Mouse (Mus musculus) left cerebral cortex, postnatal 4 days (tissue): ENCODE data around the gene Myo5c. TPM values are rescaled to one million over a fixed set of nuclear protein-coding genes. Genes with fewer than 3 reads are reported as not detected.

Experiments used
- DNase-seq: peaks from one replicate; pipeline ENCODE4 v3.0.0-alpha.2; 2022
- intact Hi-C: fragments of 180-260 bp; cut with DNase I; formaldehyde crosslinking; loops from one replicate; pipeline ENCODE4 v1.15.1; 2025
- total RNA-seq, 2 experiments: library from RNA; stranded (reverse); gene quantifications; 2 replicates each; pipeline ENCODE4 v1.2.3; 2021

The Myo5c gene
- total RNA-seq, 2 experiments from 2014 or later: 0.14 to 0.32 TPM

GRCm38 (mm10) chr9:75274486-75274885, 42.7 kb downstream of the Myo5c start:
- DNase-seq: no peak
- intact Hi-C loops: no loop called here

GRCm38 (mm10) chr9:75275051-75275450, 43.2 kb downstream of the Myo5c start:
- no peak for DNase-seq
- intact Hi-C loops: no loop called here

- intact Hi-C loops: loop anchor here (5.0 kb wide), 1 partner anchor 231 kb away; no protein-coding TSS in a partner anchor
- DNase-seq: peak; percentile 53
These were observed 49.0 kb downstream of the Myo5c start for GRCm38 (mm10) chr9:75280814-75281213.

- DNase-seq: no peak
- intact Hi-C loops: loop anchor here (5.0 kb wide), 1 partner anchor 230 kb away; no protein-coding TSS in a partner anchor
These were observed 50.4 kb downstream of the Myo5c start for GRCm38 (mm10) chr9:75282179-75282578.

- intact Hi-C loops: loop anchor here (5.0 kb wide), 1 partner anchor 229 kb away; no protein-coding TSS in a partner anchor
- DNase-seq: peak; percentile 55
These were observed 51.0 kb downstream of the Myo5c start for GRCm38 (mm10) chr9:75282830-75283229.

- intact Hi-C loops: loop anchor here (5.0 kb wide), 1 partner anchor 229 kb away; no protein-coding TSS in a partner anchor
- DNase-seq: no peak
These were observed 51.8 kb downstream of the Myo5c start for GRCm38 (mm10) chr9:75283636-75284035.

GRCm38 (mm10) chr9:75285363-75285762, 53.5 kb downstream of the Myo5c start:
- DNase-seq: no peak
- intact Hi-C loops: no loop called here

GRCm38 (mm10) chr9:75287636-75288035, 55.8 kb downstream of the Myo5c start:
- no peak for DNase-seq
- intact Hi-C loops: no loop called here

- intact Hi-C loops: no loop called here
These were observed 57.7 kb downstream of the Myo5c start for GRCm38 (mm10) chr9:75289545-75289944.

GRCm38 (mm10) chr9:75299342-75299741, 67.5 kb downstream of the Myo5c start:
- no peak for DNase-seq
- intact Hi-C loops: no loop called here

More at GRCm38 (mm10) chr9:75289545-75289944, 57.7 kb downstream of the Myo5c start:
- no peak for DNase-seq

- no peak for DNase-seq
- intact Hi-C loops: no loop called here
These were observed 71.2 kb downstream of the Myo5c start for GRCm38 (mm10) chr9:75303033-75303432.

GRCm38 (mm10) chr9:75303701-75304261, 72.0 kb downstream of the Myo5c start:
- DNase-seq: no peak
- intact Hi-C loops: no loop called here

GRCm38 (mm10) chr9:75304286-75304685, 72.5 kb downstream of the Myo5c start:
- intact Hi-C loops: no loop called here
- DNase-seq: no peak

GRCm38 (mm10) chr9:75306126-75306898, 74.5 kb downstream of the Myo5c start, which contains the start of gene Gnb5:
Gene Gnb5, plus strand, starts transcription at chr9:75306288.
- intact Hi-C loops: no loop called here
- DNase-seq: peak; percentile 68

GRCm38 (mm10) chr9:75307015-75307414, 75.2 kb downstream of the Myo5c start:
- intact Hi-C loops: no loop called here
- DNase-seq: no peak

GRCm38 (mm10) chr9:75308621-75309020, 76.8 kb downstream of the Myo5c start:
- intact Hi-C loops: no loop called here
- DNase-seq: no peak

GRCm38 (mm10) chr9:75312008-75312407, 80.2 kb downstream of the Myo5c start:
- DNase-seq: peak; percentile 87
- intact Hi-C loops: no loop called here

- intact Hi-C loops: no loop called here
- DNase-seq: no peak
These were observed 81.5 kb downstream of the Myo5c start for GRCm38 (mm10) chr9:75313138-75313831.

- intact Hi-C loops: no loop called here
- peak; percentile 84 for DNase-seq
These were observed 82.2 kb downstream of the Myo5c start for GRCm38 (mm10) chr9:75313832-75314516.

GRCm38 (mm10) chr9:75314517-75315105, 82.8 kb downstream of the Myo5c start:
- DNase-seq: no peak
- intact Hi-C loops: no loop called here
